Mouse (Mus musculus) CH12.LX (cell line): Measurements from ENCODE around the gene Fut1. TPM values are rescaled to one million over a fixed set of nuclear protein-coding genes. Genes with fewer than 3 reads are reported as not detected.

Source experiments
- DNase-seq: peaks from one replicate; pipeline ENCODE4 v3.0.0-alpha.2; 2013; ENCODE audit errors: extremely low read depth
- H3K27ac ChIP-seq: 2 replicates; pipeline ENCODE4 v1.5.1; 2012; ENCODE audit warnings: low read depth, mild to moderate bottlenecking, control low read depth, moderate library complexity; ENCODE audit not compliant: insufficient read depth
- H3K27me3 ChIP-seq: replicated peaks from 2 replicates; pipeline ENCODE3; 2012; ENCODE audit warnings: inconsistent platforms
- H3K36me3 ChIP-seq, 2 experiments: replicated peaks in 1 of 2; 2 replicates each; pipeline versions ENCODE3 to v1.6.1; 2012; ENCODE audit warnings: inconsistent platforms in 1 of 2, low read length in 1 of 2, mild to moderate bottlenecking in 1 of 2, mixed read lengths in 1 of 2, moderate library complexity in 1 of 2; ENCODE audit not compliant: control insufficient read depth in 1 of 2, insufficient read depth in 1 of 2
- H3K4me1 ChIP-seq, 2 experiments: 2 replicates each; pipeline ENCODE4 v1.6.1; 2012; ENCODE audit warnings: inconsistent platforms in 1 of 2, moderate library complexity in 1 of 2; ENCODE audit not compliant: insufficient read depth in 2 of 2, control insufficient read depth in 1 of 2
- H3K4me2 ChIP-seq: 2 replicates; pipeline ENCODE4 v1.6.1; 2012; ENCODE audit warnings: low read depth, mild to moderate bottlenecking, control low read depth; ENCODE audit not compliant: poor library complexity, insufficient read depth, severe bottlenecking
- H3K4me3 ChIP-seq, 3 experiments: fragments of 150-350 bp in 1 of 3; sonication (generic) in 1 of 3; replicated peaks in 1 of 3; 2 replicates each; pipeline versions ENCODE3 to v1.5.1; 2011 to 2012; ENCODE audit warnings: low read depth in 2 of 3, low read length in 2 of 3, mild to moderate bottlenecking in 2 of 3, moderate library complexity in 2 of 3, control low read depth in 1 of 3, improper control_type of control experiment in 1 of 3, inconsistent platforms in 1 of 3, mixed read lengths in 1 of 3; ENCODE audit not compliant: poor library complexity in 1 of 3
- H3K79me2 ChIP-seq: replicated peaks from 2 replicates; pipeline ENCODE4 v1.6.1; 2012; ENCODE audit warnings: mild to moderate bottlenecking, moderate library complexity; ENCODE audit not compliant: control insufficient read depth, poor library complexity, insufficient read depth, severe bottlenecking; ENCODE audit errors: extremely low read depth
- H3K9ac ChIP-seq: 2 replicates; pipeline ENCODE4 v1.6.1; 2012; ENCODE audit warnings: low read depth, mild to moderate bottlenecking, control low read depth, moderate library complexity; ENCODE audit not compliant: insufficient read depth
- H3K9me3 ChIP-seq: replicated peaks from 2 replicates; pipeline ENCODE3; 2012; ENCODE audit warnings: low read length, inconsistent platforms, mixed read lengths
- BHLHE40 ChIP-seq: IDR thresholded peaks from 2 replicates; pipeline ENCODE4 v1.6.1; 2011; ENCODE audit warnings: mild to moderate bottlenecking, low read depth, low read length, improper control_type of control experiment
- CHD1 ChIP-seq: IDR thresholded peaks from 2 replicates; pipeline ENCODE4 v1.6.1; 2012; ENCODE audit warnings: low read depth, low read length, improper control_type of control experiment, inconsistent platforms
- CHD2 ChIP-seq: IDR thresholded peaks from 2 replicates; pipeline ENCODE4 v1.6.1; 2011; ENCODE audit warnings: low read length, improper control_type of control experiment
- CTCF ChIP-seq, 2 experiments: IDR thresholded peaks in 1 of 2; conservative IDR thresholded peaks in 1 of 2; 2 replicates each; pipeline ENCODE4 v1.5.1; 2011 to 2012; ENCODE audit warnings: low read depth in 2 of 2, low read length in 2 of 2, improper control_type of control experiment in 1 of 2, inconsistent platforms in 1 of 2, mild to moderate bottlenecking in 1 of 2, moderate library complexity in 1 of 2
- E2F4 ChIP-seq: IDR thresholded peaks from 2 replicates; pipeline ENCODE4 v1.6.1; 2011; ENCODE audit warnings: low read depth, low read length, improper control_type of control experiment; ENCODE audit not compliant: insufficient replicate concordance
- ELF1 ChIP-seq: IDR thresholded peaks from 2 replicates; pipeline ENCODE4 v1.6.1; 2014; ENCODE audit warnings: low read depth, mild to moderate bottlenecking, inconsistent platforms, low read length, improper control_type of control experiment
- EP300 ChIP-seq: IDR thresholded peaks from 2 replicates; pipeline ENCODE4 v1.6.1; 2011; ENCODE audit warnings: low read length, improper control_type of control experiment
- ETS1 ChIP-seq: conservative IDR thresholded peaks from 2 replicates; pipeline ENCODE4 v1.6.1; 2012; ENCODE audit warnings: low read depth, mild to moderate bottlenecking, inconsistent platforms, low read length, improper control_type of control experiment, moderate library complexity
- GABPA ChIP-seq: IDR thresholded peaks from 2 replicates; pipeline ENCODE4 v1.6.1; 2012; ENCODE audit warnings: low read depth, low read length, improper control_type of control experiment, inconsistent platforms; ENCODE audit not compliant: insufficient replicate concordance
- IRF4 ChIP-seq: IDR thresholded peaks from 2 replicates; pipeline ENCODE4 v1.6.1; 2014; ENCODE audit warnings: low read depth, mild to moderate bottlenecking, inconsistent platforms, low read length, improper control_type of control experiment
- JUN ChIP-seq: IDR thresholded peaks from 2 replicates; pipeline ENCODE4 v1.6.1; 2011; ENCODE audit warnings: low read depth, mild to moderate bottlenecking, low read length, improper control_type of control experiment, moderate library complexity; ENCODE audit not compliant: insufficient read depth
- JUND ChIP-seq: conservative IDR thresholded peaks from 2 replicates; pipeline ENCODE4 v1.6.1; 2011; ENCODE audit warnings: low read depth, low read length, improper control_type of control experiment
- MAFK ChIP-seq: IDR thresholded peaks from 2 replicates; pipeline ENCODE4 v1.6.1; 2011; ENCODE audit warnings: low read length, improper control_type of control experiment; ENCODE audit not compliant: insufficient replicate concordance
- MAX ChIP-seq: IDR thresholded peaks from 2 replicates; pipeline ENCODE4 v1.6.1; 2011; ENCODE audit warnings: low read length, improper control_type of control experiment
- MAZ ChIP-seq: IDR thresholded peaks from 2 replicates; pipeline ENCODE4 v1.6.1; 2012; ENCODE audit warnings: low read depth, mild to moderate bottlenecking, inconsistent platforms, low read length, improper control_type of control experiment, moderate library complexity
- MEF2A ChIP-seq: IDR thresholded peaks from 2 replicates; pipeline ENCODE4 v1.6.1; 2014; ENCODE audit warnings: low read depth, mild to moderate bottlenecking, inconsistent platforms, low read length, improper control_type of control experiment, borderline replicate concordance
- MXI1 ChIP-seq: IDR thresholded peaks from 2 replicates; pipeline ENCODE4 v1.6.1; 2011; ENCODE audit warnings: mild to moderate bottlenecking, low read depth, low read length, improper control_type of control experiment
- MYC ChIP-seq: IDR thresholded peaks from 2 replicates; pipeline ENCODE4 v1.6.1; 2011; ENCODE audit warnings: low read depth, mild to moderate bottlenecking, improper control_type of control experiment, low read length
- NELFE ChIP-seq: IDR thresholded peaks from 2 replicates; pipeline ENCODE4 v1.6.1; 2011; ENCODE audit warnings: low read depth, low read length, improper control_type of control experiment
- NRF1 ChIP-seq: IDR thresholded peaks from 2 replicates; pipeline ENCODE4 v1.6.1; 2014; ENCODE audit warnings: low read depth, mild to moderate bottlenecking, inconsistent platforms, low read length, improper control_type of control experiment, moderate library complexity
- PAX5 ChIP-seq: IDR thresholded peaks from 2 replicates; pipeline ENCODE4 v1.6.1; 2012; ENCODE audit warnings: low read length, inconsistent platforms, mixed read lengths
- POLR2A ChIP-seq: IDR thresholded peaks from 2 replicates; pipeline ENCODE4 v1.6.1; 2011; ENCODE audit warnings: low read depth, mild to moderate bottlenecking, improper control_type of control experiment, low read length
- RAD21 ChIP-seq: IDR thresholded peaks from 2 replicates; pipeline ENCODE4 v1.6.1; 2011; ENCODE audit warnings: low read depth, mild to moderate bottlenecking, low read length, improper control_type of control experiment, moderate library complexity
- SIN3A ChIP-seq: IDR thresholded peaks from 2 replicates; pipeline ENCODE4 v1.6.1; 2012; ENCODE audit warnings: low read length, improper control_type of control experiment, inconsistent platforms
- SMC3 ChIP-seq: IDR thresholded peaks from 2 replicates; pipeline ENCODE4 v1.6.1; 2011; ENCODE audit warnings: low read depth, low read length, improper control_type of control experiment
- TBP ChIP-seq: conservative IDR thresholded peaks from 2 replicates; pipeline ENCODE4 v1.6.1; 2011; ENCODE audit warnings: low read depth, low read length, improper control_type of control experiment
- TCF12 ChIP-seq: IDR thresholded peaks from 2 replicates; pipeline ENCODE4 v1.6.1; 2014; ENCODE audit warnings: low read depth, mild to moderate bottlenecking, inconsistent platforms, low read length, improper control_type of control experiment
- USF1 ChIP-seq: IDR thresholded peaks from 2 replicates; pipeline ENCODE4 v1.6.1; 2014; ENCODE audit warnings: low read depth, mild to moderate bottlenecking, inconsistent platforms, low read length, improper control_type of control experiment
- USF2 ChIP-seq: conservative IDR thresholded peaks from 2 replicates; pipeline ENCODE4 v1.6.1; 2011; ENCODE audit warnings: low read depth, low read length, improper control_type of control experiment
- ZC3H11A ChIP-seq: IDR thresholded peaks from 2 replicates; pipeline ENCODE4 v1.6.1; 2012; ENCODE audit warnings: low read depth, mild to moderate bottlenecking, inconsistent platforms, low read length, improper control_type of control experiment
- ZKSCAN1 ChIP-seq: IDR thresholded peaks from 2 replicates; pipeline ENCODE4 v1.6.1; 2012; ENCODE audit warnings: low read depth, inconsistent platforms, low read length, improper control_type of control experiment, borderline replicate concordance
- ZMIZ1 ChIP-seq: IDR thresholded peaks from 2 replicates; pipeline ENCODE4 v1.6.1; 2012; ENCODE audit warnings: low read depth, mild to moderate bottlenecking, inconsistent platforms, low read length, improper control_type of control experiment
- ZNF384 ChIP-seq: IDR thresholded peaks from 2 replicates; pipeline ENCODE4 v1.6.1; 2012; ENCODE audit warnings: low read depth, low read length, improper control_type of control experiment, inconsistent platforms
- dilution Hi-C: fragments of 300-500 bp; cut with MboI; formaldehyde crosslinking; loops from 2 replicates; pipeline ENCODE4 v1.14.3; 2020; ENCODE audit warnings: low sequenced_read_pairs; ENCODE audit not compliant: extremely low pct_unique_long_range_greater_than_20kb, extremely low pct_ligation_motif_present
- in situ Hi-C: fragments of 300-500 bp; cut with MboI; formaldehyde crosslinking; loops from 3 replicates; pipeline ENCODE4 v1.14.3; 2019; ENCODE audit warnings: low sequenced_read_pairs, low pct_ligation_motif_present, low pct_unique_long_range_greater_than_20kb, mixed read lengths
- polyA plus RNA-seq: library from polyadenylated mRNA; unstranded; fragments of >175 nt; gene quantifications from 2 replicates; pipeline ENCODE4 v1.2.1, GENCODE M21; 2012; ENCODE audit warnings: low read depth; ENCODE audit not compliant: insufficient read length
- total RNA-seq, 2 experiments: library from RNA; depleted of rRNA; stranded (reverse); fragments of 300-350 nt in 1 of 2; fragments of >200 nt in 1 of 2; gene quantifications; 2 replicates each; pipeline ENCODE4 v1.2.3; 2012 to 2014

The Fut1 gene
- total and polyA plus RNA-seq, 3 experiments = 2.4 to 6.4 (median 2.5) TPM

DNA sequence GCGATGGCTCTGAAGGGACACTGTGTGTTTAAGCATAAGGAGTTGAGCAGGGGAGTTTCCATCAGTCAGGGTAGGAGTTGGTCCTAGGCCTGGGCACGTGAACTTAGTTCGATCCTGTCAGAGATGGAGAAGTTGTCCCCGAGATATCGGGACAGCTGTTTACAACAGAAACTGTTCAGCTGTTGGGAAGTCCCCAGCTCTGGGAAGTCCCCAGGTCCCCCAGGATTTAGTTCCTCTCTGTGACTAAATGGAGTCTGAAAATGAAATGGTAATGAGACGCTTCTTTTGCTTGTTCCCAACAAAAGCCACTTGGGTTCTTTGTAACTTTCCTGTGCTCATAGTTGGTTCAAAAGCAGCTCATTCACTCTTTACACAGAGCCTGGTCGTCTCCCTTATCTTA lies 25.2 kb upstream of the Fut1 start (continued):
- TF ChIP-seq GABPA (no peak), E2F4 (0 out of 2 replicates have a peak, but pooled peaks have one; percentile 30), MEF2A (peak; percentile 87), SIN3A (peak; percentile 96), CTCF (conservative IDR thresholded peaks at IDR 0.05 in 1 of 2, IDR thresholded peaks at IDR 0.05 in 1 of 2; ENCODE audit: low read depth in 2 of 2, low read length in 2 of 2) (no peak), MAX (peak; percentile 83), MXI1 (peak; percentile 73), MAZ (peak; percentile 65), NRF1 (0 out of 2 replicates have a peak, but pooled peaks have one; percentile 30), USF1 (peak; percentile 42), IRF4 (peak; percentile 70), POLR2A (no peak)

DNA sequence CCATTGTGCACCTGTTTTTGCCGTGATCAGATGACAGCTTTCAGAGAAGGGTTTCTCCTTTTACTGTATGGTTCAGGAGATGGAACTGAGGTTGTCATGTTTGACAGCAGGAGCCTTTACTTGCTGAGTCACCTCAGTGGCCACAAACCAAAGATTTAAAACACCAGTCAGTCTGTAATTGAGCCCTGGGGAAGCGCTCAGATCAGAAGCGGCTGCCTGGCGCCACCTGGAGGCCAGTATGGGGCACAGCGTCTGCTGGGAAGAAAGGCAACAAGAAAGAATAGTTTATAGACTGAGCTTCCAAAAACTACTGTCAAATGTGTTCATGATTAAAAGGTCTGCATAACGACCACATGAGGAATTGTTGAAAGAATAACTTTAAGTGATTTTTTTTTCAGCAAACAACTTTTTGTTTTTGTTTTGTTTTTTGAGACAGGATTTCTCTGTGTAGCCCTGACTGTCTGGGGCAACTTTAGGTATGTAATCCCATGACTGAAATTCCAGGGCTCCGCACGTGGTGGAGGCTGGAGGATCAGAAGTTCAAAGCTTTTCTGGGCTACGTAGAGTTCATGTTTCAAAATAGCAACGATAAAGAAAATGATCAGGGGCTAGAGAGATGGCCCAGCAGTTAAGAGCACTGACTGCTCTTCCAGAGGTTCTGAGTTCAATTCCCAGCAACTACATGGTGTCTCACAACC lies 23.8 kb upstream of the Fut1 start:
- Histone ChIP-seq H3K27me3 (no peaks in the 10 kb centered on the region), H3K27ac (no peak overlapping the region), H3K4me2 (no peak overlapping the region), H3K4me1 (peaks cover 0 to 49% of the 10 kb centered on the region in 2 experiments; a peak in 3 of 4 replicates), H3K79me2 (no peaks in the 10 kb centered on the region), H3K4me3 (no peak overlapping the region), H3K36me3 (peaks cover 1 to 26% of the 10 kb centered on the region in 2 experiments), H3K9me3 (peaks cover 12% of the 10 kb centered on the region), H3K9ac (no peak overlapping the region)
- peak; percentile 94 for DNase-seq
- dilution Hi-C loops (no loop called here), in situ Hi-C loops (loop anchor here (5.0 kb wide), 1 partner anchor 89 kb away; the partner anchor contains the start of gene Ntn5)
- TF ChIP-seq TCF12 (peak; percentile 59; the same call in 1 of the 2 replicates), ELF1 (peak; percentile 45; the same call in 1 of the 2 replicates), EP300 (peak; percentile 49), USF1 (no peak), CHD1 (peak; percentile 52; the same call in 1 of the 2 replicates), SMC3 (peak; percentile 89), TBP (no peak), NRF1 (0 out of 2 replicates have a peak, but pooled peaks have one; percentile 21), CTCF (conservative IDR thresholded peaks at IDR 0.05 in 1 of 2, IDR thresholded peaks at IDR 0.05 in 1 of 2; ENCODE audit: low read depth in 2 of 2, low read length in 2 of 2) (peak; percentile 73 to 97), JUND (0 out of 2 replicates have a peak, but pooled peaks have one; percentile 53), BHLHE40 (peak; percentile 57), ZC3H11A (peak; percentile 52; the same call in 1 of the 2 replicates), ETS1 (peak; percentile 76), MAFK (peak; percentile 95), MXI1 (peak; percentile 70; the same call in 1 of the 2 replicates), ZNF384 (no peak), RAD21 (peak; percentile 84), IRF4 (peak; percentile 65), MAX (0 out of 2 replicates have a peak, but pooled peaks have one; percentile 13), E2F4 (0 out of 2 replicates have a peak, but pooled peaks have one; percentile 63), ZKSCAN1 (no peak), MEF2A (peak; percentile 53; the same call in 1 of the 2 replicates), GABPA (no peak), PAX5 (no peak), CHD2 (no peak), JUN (peak; percentile 30; the same call in 1 of the 2 replicates), ZMIZ1 (no peak), MYC (0 out of 2 replicates have a peak, but pooled peaks have one; percentile 33), USF2 (no peak), NELFE (no peak; the same call in 1 of the 2 replicates)
